Mouse (Mus musculus): ENCODE data around the gene Lrrc37a.
"Not testable (repeated sequence)": the region's sequence is repeated elsewhere in the genome, so short reads cannot be mapped to it uniquely, and the experiment has no call there.

Lrrc37a gene

GRCm38 (mm10) chr11:103504497-103504896 lies at the start of gene Lrrc37a:
Gene Lrrc37a (minus strand): TSS chr11:103504597.
- DNase-seq (ENCODE audit: low read depth, low spot score) = peak; percentile 0

GRCm38 (mm10) chr11:103534973-103535372 lies 30.6 kb upstream of the Lrrc37a start:
- DNase-seq (ENCODE audit: low read depth, low spot score) = peak; percentile 0

- DNase-seq (ENCODE audit: low read depth, low spot score) = no peak
These were observed 7.7 kb upstream of the Lrrc37a start for GRCm38 (mm10) chr11:103512111-103512510.

GRCm38 (mm10) chr11:103464443-103464842 lies 40.0 kb downstream of the Lrrc37a start:
- DNase-seq (ENCODE audit: low read depth, low spot score) = peak; percentile 54

- DNase-seq (ENCODE audit: low read depth, low spot score) = not testable (repeated sequence)
These were observed 53.3 kb downstream of the Lrrc37a start for GRCm38 (mm10) chr11:103451105-103451504.

GRCm38 (mm10) chr11:103449721-103450120 lies 54.7 kb downstream of the Lrrc37a start:
- DNase-seq (ENCODE audit: low read depth, low spot score) = not testable (repeated sequence)

GRCm38 (mm10) chr11:103443678-103444077 lies 60.7 kb downstream of the Lrrc37a start:
- DNase-seq (ENCODE audit: low read depth, low spot score) = peak; percentile 70

GRCm38 (mm10) chr11:103436282-103436681 lies 68.1 kb downstream of the Lrrc37a start:
- DNase-seq (ENCODE audit: low read depth, low spot score) = no peak

- DNase-seq (ENCODE audit: low read depth, low spot score) = no peak
These were observed 79.4 kb downstream of the Lrrc37a start for GRCm38 (mm10) chr11:103425031-103425430.

- no peak for DNase-seq (ENCODE audit: low read depth, low spot score)
These were observed 84.7 kb downstream of the Lrrc37a start for GRCm38 (mm10) chr11:103419667-103420066.

GRCm38 (mm10) chr11:103419226-103419625 lies 85.2 kb downstream of the Lrrc37a start:
- no peak for DNase-seq (ENCODE audit: low read depth, low spot score)

- no peak for DNase-seq (ENCODE audit: low read depth, low spot score)
These were observed 90.9 kb downstream of the Lrrc37a start for GRCm38 (mm10) chr11:103413516-103413915.

- no peak for DNase-seq (ENCODE audit: low read depth, low spot score)
These were observed 91.4 kb downstream of the Lrrc37a start for GRCm38 (mm10) chr11:103412950-103413423.

GRCm38 (mm10) chr11:103411981-103412949 lies 92.1 kb downstream of the Lrrc37a start, which contains the start of gene Plekhm1:
Gene Plekhm1 (minus strand): TSS chr11:103412687.
- peak; percentile 97 for DNase-seq (ENCODE audit: low read depth, low spot score)

GRCm38 (mm10) chr11:103411301-103411700 lies 93.1 kb downstream of the Lrrc37a start:
- peak; percentile 71 for DNase-seq (ENCODE audit: low read depth, low spot score)

- no peak for DNase-seq (ENCODE audit: low read depth, low spot score)
These were observed 95.5 kb downstream of the Lrrc37a start for GRCm38 (mm10) chr11:103408880-103409279.

- DNase-seq (ENCODE audit: low read depth, low spot score) = peak; percentile 29
These were observed 97.3 kb downstream of the Lrrc37a start for GRCm38 (mm10) chr11:103407136-103407535.

- DNase-seq (ENCODE audit: low read depth, low spot score) = peak; percentile 86
These were observed 97.8 kb downstream of the Lrrc37a start for GRCm38 (mm10) chr11:103406551-103406950.

- no peak for DNase-seq (ENCODE audit: low read depth, low spot score)
These were observed 98.6 kb downstream of the Lrrc37a start for GRCm38 (mm10) chr11:103405814-103406213.

GRCm38 (mm10) chr11:103404618-103405017 lies 99.8 kb downstream of the Lrrc37a start:
- no peak for DNase-seq (ENCODE audit: low read depth, low spot score)

- no peak for DNase-seq (ENCODE audit: low read depth, low spot score)
These were observed 100.6 kb downstream of the Lrrc37a start for GRCm38 (mm10) chr11:103403776-103404175.

- no peak for DNase-seq (ENCODE audit: low read depth, low spot score)
These were observed 101.7 kb downstream of the Lrrc37a start for GRCm38 (mm10) chr11:103402738-103403137.

GRCm38 (mm10) chr11:103402198-103402597 lies 102.2 kb downstream of the Lrrc37a start:
- peak; percentile 61 for DNase-seq (ENCODE audit: low read depth, low spot score)

Data from 3T3-L1 (cell line).